Mouse (Mus musculus) lung, postnatal 10 days (tissue): ENCODE results near the gene Fam90a1b.
"Not testable (repeated sequence)": the region's sequence is repeated elsewhere in the genome, so short reads cannot be mapped to it uniquely, and the experiment has no call there.

Experiments used
- DNase-seq: peaks from one replicate; pipeline ENCODE4 v3.0.0; 2021

Fam90a1b gene

GRCm38 (mm10) chrX:94366670-94367241 lies at the start of gene Fam90a1b, which contains the start of gene Apoo:
Fam90a1b (minus strand) TSS chrX:94366777.
Apoo (plus strand) TSS chrX:94367117.
- peak; percentile 97 for DNase-seq

GRCm38 (mm10) chrX:94408975-94409374 lies 42.4 kb upstream of the Fam90a1b start:
- no peak for DNase-seq

GRCm38 (mm10) chrX:94378734-94379133 lies 12.2 kb upstream of the Fam90a1b start:
- DNase-seq: no peak

GRCm38 (mm10) chrX:94367248-94367647 lies 671 bp upstream of the Fam90a1b start:
- peak; percentile 19 for DNase-seq

GRCm38 (mm10) chrX:94366029-94366428 lies 548 bp downstream of the Fam90a1b start:
- DNase-seq: peak; percentile 1

GRCm38 (mm10) chrX:94365381-94365925 lies 1.1 kb downstream of the Fam90a1b start:
- DNase-seq: no peak

GRCm38 (mm10) chrX:94343638-94344037 lies 22.9 kb downstream of the Fam90a1b start:
- DNase-seq: not testable (repeated sequence)

- no peak for DNase-seq
These were observed 45.3 kb downstream of the Fam90a1b start for GRCm38 (mm10) chrX:94321036-94321902.
